ENCODE assay signal across 24 mouse cellular contexts in the genomic region with DNA sequence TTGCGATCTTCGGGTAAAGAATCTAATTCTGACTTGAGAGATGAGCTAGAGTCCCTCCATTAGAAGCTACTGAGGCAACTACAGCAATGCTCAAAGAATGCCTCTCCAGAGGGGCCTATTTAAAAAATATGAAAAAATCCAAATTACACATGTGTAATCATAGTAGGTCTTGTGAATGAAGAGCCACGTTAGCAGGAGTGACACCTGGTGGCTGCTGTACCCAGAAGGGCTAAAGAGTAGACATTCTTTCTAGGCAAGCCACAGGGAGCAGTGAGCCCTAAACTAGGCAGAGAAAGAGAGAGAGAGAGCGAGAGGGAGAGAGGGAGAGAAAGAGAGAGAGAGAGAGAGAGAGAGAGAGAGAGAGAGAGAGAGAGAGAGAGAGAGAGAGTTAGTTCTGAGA.
A peak's percentile ranks its signal among the peaks of the same experiment; 100 is the strongest.
DNase-seq lines count a peak whose midpoint lies in the region; ATAC-seq and TF ChIP-seq lines count a peak whose summit lies in the region.
"Had no signal": no experiment of that assay in that cellular context is flagged by ENCODE, and none has a peak within 500 bp of the region (broad histone marks: within the 10 kb centered on the region; RNA-seq: fewer than 3 reads in every experiment).

No protein-coding gene starts in this region.

- 67% methylated on average over 4 of the region's 4 CpGs for WGBS in heart, embryonic 11.5 days (ENCODE audit: insufficient replicate concordance)

- no peak overlapping the region for H3K27ac ChIP-seq in heart, embryonic 11.5 days (ENCODE audit: low read depth, low read length)
- H3K27ac ChIP-seq in layer of hippocampus, adult 2 months = no peak overlapping the region
- H3K27ac ChIP-seq: embryonic facial prominence, embryonic 12.5 days; hindbrain, embryonic 12.5 days; limb, embryonic 12.5 days; liver, embryonic 13.5 days; midbrain, embryonic 13.5 days; neural tube, embryonic 12.5 days had no signal

- ATAC-seq in heart, embryonic 11.5 days (replicated peaks; ENCODE audit: insufficient number of reproducible peaks, low FRiP score, low TSS enrichment) = no peak
- ATAC-seq: activated CD4-positive, CD25-positive, alpha-beta regulatory T cell, adult 4 months; forebrain, postnatal 0 days; midbrain, embryonic 13.5 days had no signal

- no peak overlapping the region for H3K4me2 ChIP-seq in heart, embryonic 11.5 days
- H3K4me2 ChIP-seq: embryonic facial prominence, embryonic 12.5 days; hindbrain, embryonic 12.5 days; limb, embryonic 12.5 days; liver, embryonic 13.5 days; midbrain, embryonic 13.5 days; neural tube, embryonic 12.5 days had no signal

- no peaks in the 10 kb centered on the region for H3K9me3 ChIP-seq in heart, embryonic 11.5 days (replicated peaks; ENCODE audit: control insufficient read depth, low read length)
- H3K9me3 ChIP-seq: embryonic facial prominence, embryonic 12.5 days; hindbrain, embryonic 12.5 days; limb, embryonic 12.5 days; liver, embryonic 13.5 days; megakaryocyte, embryonic 14.5 days; midbrain, embryonic 13.5 days; neural tube, embryonic 12.5 days had no signal

- DNase-seq in heart, postnatal 4 days = peak; percentile 9
- DNase-seq in layer of hippocampus, adult 2 months (ENCODE audit: low spot score in 2 of 2) = no peak
- no peak for DNase-seq in layer of hippocampus, adult 18-20 months (ENCODE audit: low spot score in 2 of 2)
- DNase-seq in lung, postnatal 36 days = peak; percentile 4
- no peak for DNase-seq in lung, postnatal 14 days
- no peak for DNase-seq in ovary, postnatal 10 days (ENCODE audit: low spot score)
- DNase-seq: B cell, adult 2 months; cerebellum, adult 18-20 months; cerebellum, postnatal 14 days; forebrain, postnatal 0 days; gastrocnemius, postnatal 36 days; liver, embryonic 13.5 days; retina, postnatal 1 day; right cerebral cortex, postnatal 25 days; spleen, adult 18-20 months; thymus, postnatal 25 days had no signal

- peak; percentile 44; the same call in 1 of the 2 replicates for TF ChIP-seq CTCF in layer of hippocampus, adult 2 months (conservative IDR thresholded peaks at IDR 0.05)

- H3K27me3 ChIP-seq in heart, embryonic 11.5 days (ENCODE audit: control insufficient read depth, insufficient read depth, low read length) = no peaks in the 10 kb centered on the region
- H3K27me3 ChIP-seq: embryonic facial prominence, embryonic 12.5 days; hindbrain, embryonic 12.5 days; limb, embryonic 12.5 days; liver, embryonic 13.5 days; megakaryocyte, embryonic 14.5 days; midbrain, embryonic 13.5 days; neural tube, embryonic 12.5 days had no signal

- no peak overlapping the region for H3K4me3 ChIP-seq in heart, embryonic 11.5 days (ENCODE audit: low read depth, low read length)
- no peak overlapping the region for H3K4me3 ChIP-seq in layer of hippocampus, adult 2 months
- H3K4me3 ChIP-seq: embryonic facial prominence, embryonic 12.5 days; hindbrain, embryonic 12.5 days; limb, embryonic 12.5 days; liver, embryonic 13.5 days; megakaryocyte, embryonic 14.5 days; midbrain, embryonic 13.5 days; neural tube, embryonic 12.5 days had no signal

- H3K36me3 ChIP-seq in heart, embryonic 11.5 days (ENCODE audit: control insufficient read depth, insufficient read depth, low read length) = no peaks in the 10 kb centered on the region
- H3K36me3 ChIP-seq: embryonic facial prominence, embryonic 12.5 days; hindbrain, embryonic 12.5 days; limb, embryonic 12.5 days; liver, embryonic 13.5 days; midbrain, embryonic 13.5 days; neural tube, embryonic 12.5 days had no signal

- H3K9ac ChIP-seq in heart, embryonic 11.5 days (ENCODE audit: low read depth, low read length) = no peak overlapping the region
- H3K9ac ChIP-seq: embryonic facial prominence, embryonic 12.5 days; forebrain, postnatal 0 days; hindbrain, embryonic 12.5 days; limb, embryonic 12.5 days; liver, embryonic 13.5 days; midbrain, embryonic 13.5 days; neural tube, embryonic 12.5 days had no signal

- H3K4me1 ChIP-seq in heart, embryonic 11.5 days (ENCODE audit: control insufficient read depth, insufficient read depth, low read length) = no peaks in the 10 kb centered on the region
- H3K4me1 ChIP-seq: embryonic facial prominence, embryonic 12.5 days; hindbrain, embryonic 12.5 days; limb, embryonic 12.5 days; liver, embryonic 13.5 days; megakaryocyte, embryonic 14.5 days; midbrain, embryonic 13.5 days; neural tube, embryonic 12.5 days had no signal

Comparison
In these comparisons a context has a peak if more than half of its experiments do, and no peak if none do; other contexts are left out.
1. DNase-seq: peak in heart, postnatal 4 days (single experiment) and lung, postnatal 36 days (single experiment); none in layer of hippocampus, adult 2 months (0 of 2), layer of hippocampus, adult 18-20 months (0 of 2), lung, postnatal 14 days (single experiment) and ovary, postnatal 10 days (single experiment).